ENCODE assay signal across 13 mouse cellular contexts in the genomic region with DNA sequence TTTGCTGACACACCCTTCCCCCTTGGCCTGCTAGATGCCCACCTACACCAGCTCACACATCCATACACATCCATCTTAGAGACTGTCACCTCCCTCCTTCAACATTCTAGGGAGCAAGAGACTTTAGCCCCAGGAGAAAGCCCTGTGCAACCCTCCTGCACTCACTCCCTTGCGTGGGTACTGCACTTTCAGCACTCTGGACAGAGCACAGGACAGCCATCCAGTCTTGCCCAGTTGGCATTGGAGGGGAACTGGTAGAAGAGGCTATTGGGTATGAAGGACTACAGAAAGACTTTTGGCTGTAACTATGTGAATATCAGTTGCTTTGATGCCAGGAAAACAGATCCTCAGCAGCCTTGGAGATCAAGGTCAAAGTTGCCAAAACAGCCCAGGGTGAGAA.
DNase-seq lines count a peak whose midpoint lies in the region; ATAC-seq lines count a peak whose summit lies in the region.
"Had no signal": no experiment of that assay in that cellular context is flagged by ENCODE, and none has a peak within 500 bp of the region (broad histone marks: within the 10 kb centered on the region; RNA-seq: fewer than 3 reads in every experiment).

No protein-coding gene starts in this region.

- H3K4me1 ChIP-seq in heart, embryonic 11.5 days (ENCODE audit: control insufficient read depth, insufficient read depth, low read length) = no peaks in the 10 kb centered on the region
- H3K4me1 ChIP-seq in midbrain, embryonic 15.5 days = peaks cover 22% of the 10 kb centered on the region
- H3K4me1 ChIP-seq in midbrain, embryonic 11.5 days (ENCODE audit: control insufficient read depth, insufficient read depth, low read length) = no peaks in the 10 kb centered on the region

- WGBS in heart, embryonic 11.5 days (ENCODE audit: insufficient replicate concordance) = 11% methylated on average over 1 of the region's 1 CpGs
- 13% methylated on average over 1 of the region's 1 CpGs for WGBS in midbrain, embryonic 15.5 days
- WGBS in midbrain, embryonic 11.5 days = 10% methylated on average over 1 of the region's 1 CpGs

- no peaks in the 10 kb centered on the region for H3K9me3 ChIP-seq in heart, embryonic 11.5 days (replicated peaks; ENCODE audit: control insufficient read depth, low read length)
- H3K9me3 ChIP-seq in midbrain, embryonic 15.5 days = no peaks in the 10 kb centered on the region
- no peaks in the 10 kb centered on the region for H3K9me3 ChIP-seq in midbrain, embryonic 11.5 days (ENCODE audit: control insufficient read depth, low read length)
- H3K9me3 ChIP-seq: embryonic facial prominence, embryonic 13.5 days; heart, embryonic 13.5 days; limb, embryonic 13.5 days; midbrain, embryonic 10.5 days had no signal

- peak; percentile 19 to 41 for DNase-seq in heart, postnatal 14 days
- DNase-seq in midbrain, embryonic 11.5 days (ENCODE audit: low spot score, missing footprints) = no peak
- DNase-seq in embryo, embryonic 11 days = peak; percentile 62
- DNase-seq in mesoderm, embryonic 11.5 days (ENCODE audit: low read depth, low spot score) = peak; percentile 72
- DNase-seq in right cerebral cortex, postnatal 25 days = no peak
- DNase-seq in urinary bladder, adult 18-20 months (ENCODE audit: low spot score in 2 of 2) = no peak
- DNase-seq: cerebellum, adult 11 months had no signal

- no peak for ATAC-seq in heart, embryonic 11.5 days (replicated peaks; ENCODE audit: insufficient number of reproducible peaks, low FRiP score, low TSS enrichment)
- no peak for ATAC-seq in midbrain, embryonic 15.5 days (replicated peaks)
- no peak for ATAC-seq in midbrain, embryonic 11.5 days (ENCODE audit: low FRiP score)

- no peak overlapping the region for H3K9ac ChIP-seq in heart, embryonic 11.5 days (ENCODE audit: low read depth, low read length)
- no peak overlapping the region for H3K9ac ChIP-seq in midbrain, embryonic 15.5 days
- H3K9ac ChIP-seq in midbrain, embryonic 11.5 days (ENCODE audit: low read length) = no peak overlapping the region
- H3K9ac ChIP-seq: embryonic facial prominence, embryonic 13.5 days; heart, embryonic 13.5 days; limb, embryonic 13.5 days had no signal

- no peak overlapping the region for H3K4me2 ChIP-seq in heart, embryonic 11.5 days
- no peak overlapping the region for H3K4me2 ChIP-seq in midbrain, embryonic 15.5 days
- no peak overlapping the region for H3K4me2 ChIP-seq in midbrain, embryonic 11.5 days
- H3K4me2 ChIP-seq: embryonic facial prominence, embryonic 13.5 days; heart, embryonic 13.5 days; limb, embryonic 13.5 days had no signal

- intact Hi-C loops in heart, postnatal 14 days (cut with DNase I) = no loop called here

- no peak overlapping the region for H3K4me3 ChIP-seq in heart, embryonic 11.5 days (ENCODE audit: low read depth, low read length)
- H3K4me3 ChIP-seq in midbrain, embryonic 15.5 days = no peak overlapping the region
- H3K4me3 ChIP-seq in midbrain, embryonic 11.5 days (ENCODE audit: low read depth, low read length) = no peak overlapping the region
- H3K4me3 ChIP-seq: embryonic facial prominence, embryonic 13.5 days; heart, embryonic 13.5 days; limb, embryonic 13.5 days; midbrain, embryonic 10.5 days had no signal

- no peaks in the 10 kb centered on the region for H3K27me3 ChIP-seq in heart, embryonic 11.5 days (ENCODE audit: control insufficient read depth, insufficient read depth, low read length)
- H3K27me3 ChIP-seq in midbrain, embryonic 15.5 days (replicated peaks) = peaks cover 11% of the 10 kb centered on the region; the same call in 1 of the 2 replicates
- H3K27me3 ChIP-seq in midbrain, embryonic 11.5 days (ENCODE audit: control insufficient read depth, insufficient read depth, low read length) = no peaks in the 10 kb centered on the region
- H3K27me3 ChIP-seq: embryonic facial prominence, embryonic 13.5 days; limb, embryonic 13.5 days had no signal

- H3K27ac ChIP-seq in heart, embryonic 11.5 days (ENCODE audit: low read depth, low read length) = no peak overlapping the region
- H3K27ac ChIP-seq in midbrain, embryonic 15.5 days = peak overlapping the region; percentile 72
- H3K27ac ChIP-seq in midbrain, embryonic 11.5 days (ENCODE audit: low read depth, low read length) = no peak overlapping the region
- H3K27ac ChIP-seq: embryonic facial prominence, embryonic 13.5 days; heart, embryonic 13.5 days; limb, embryonic 13.5 days; midbrain, embryonic 10.5 days had no signal

- H3K36me3 ChIP-seq in heart, embryonic 11.5 days (ENCODE audit: control insufficient read depth, insufficient read depth, low read length) = no peaks in the 10 kb centered on the region
- no peaks in the 10 kb centered on the region for H3K36me3 ChIP-seq in midbrain, embryonic 15.5 days (replicated peaks)
- no peaks in the 10 kb centered on the region for H3K36me3 ChIP-seq in midbrain, embryonic 11.5 days (ENCODE audit: control insufficient read depth, insufficient read depth, low read length)
- H3K36me3 ChIP-seq: embryonic facial prominence, embryonic 13.5 days; heart, embryonic 13.5 days; limb, embryonic 13.5 days; midbrain, embryonic 10.5 days had no signal

Comparison
In these comparisons a context has a peak if more than half of its experiments do, and no peak if none do; other contexts are left out.
1. DNase-seq: peak in heart, postnatal 14 days (2 of 2), embryo, embryonic 11 days (single experiment) and mesoderm, embryonic 11.5 days (single experiment); none in midbrain, embryonic 11.5 days (single experiment), right cerebral cortex, postnatal 25 days (single experiment) and urinary bladder, adult 18-20 months (0 of 2).